Mouse (Mus musculus) midbrain, embryonic 16.5 days (tissue): ENCODE measurements around the gene Srsf2. TPM values are rescaled to one million over a fixed set of nuclear protein-coding genes. Genes with fewer than 3 reads are reported as not detected.
A peak's percentile ranks its signal among the peaks of the same experiment; 100 is the strongest.

Experiments
- ATAC-seq: fragments of 200-750 bp; cut with Nextera tagmentation; 2 replicates; pipeline ENCODE4 v1.8.0; 2017; ENCODE audit warnings: moderate TSS enrichment
- H3K27ac ChIP-seq: fragments of 300-500 bp; sonication (generic); 2 replicates; pipeline ENCODE4 v1.5.1; 2014; ENCODE audit warnings: mild to moderate bottlenecking, low read length, mixed read lengths
- H3K27me3 ChIP-seq: fragments of 300-500 bp; sonication (generic); 2 replicates; pipeline ENCODE4 v1.6.1; 2014; ENCODE audit warnings: low read depth, low read length, mixed read lengths; ENCODE audit not compliant: control insufficient read depth, insufficient read depth
- H3K36me3 ChIP-seq: fragments of 300-500 bp; sonication (generic); 2 replicates; pipeline ENCODE4 v1.6.1; 2014; ENCODE audit warnings: mild to moderate bottlenecking, low read length, moderate library complexity, mixed read lengths; ENCODE audit not compliant: control insufficient read depth, insufficient read depth
- H3K4me1 ChIP-seq: fragments of 300-500 bp; sonication (generic); 2 replicates; pipeline ENCODE4 v1.6.1; 2014; ENCODE audit warnings: mild to moderate bottlenecking, low read length, mixed read lengths; ENCODE audit not compliant: control insufficient read depth, insufficient read depth
- H3K4me2 ChIP-seq: fragments of 300-500 bp; sonication (generic); 2 replicates; pipeline ENCODE4 v1.6.1; 2014; ENCODE audit warnings: mild to moderate bottlenecking, low read length, mixed read lengths
- H3K4me3 ChIP-seq: fragments of 300-500 bp; sonication (generic); 2 replicates; pipeline ENCODE4 v1.5.1; 2014; ENCODE audit warnings: low read depth, mild to moderate bottlenecking, low read length, moderate library complexity, mixed read lengths
- H3K9ac ChIP-seq: fragments of 300-500 bp; sonication (generic); 2 replicates; pipeline ENCODE4 v1.6.1; 2014; ENCODE audit warnings: low read depth, low read length, mixed read lengths
- H3K9me3 ChIP-seq: fragments of 300-500 bp; sonication (generic); replicated peaks from 2 replicates; pipeline ENCODE4 v1.6.1; 2014; ENCODE audit warnings: mild to moderate bottlenecking, low read length, mixed read lengths; ENCODE audit not compliant: control insufficient read depth, poor library complexity, severe bottlenecking
- WGBS: fragments of 180-500 bp; shearing (Covaris S2); extraction: QIAGEN DNeasy Blood & Tissue Kit; methylation state at CpG from one replicate; pipeline ENCODE4 v1.1.7; 2014; 5-methylcytosine and 5-hydroxymethylcytosine counted together
- polyA plus RNA-seq: library from polyadenylated mRNA; unstranded; fragments of >200 nt; fragmentation: Nextera tagmentation; extraction: Ambion mirVana; gene quantifications from 2 replicates; pipeline ENCODE4 v1.2.1, GENCODE M21; 2015

Srsf2 gene
- polyA plus RNA-seq, 1 experiment from 2014 or later = 549 TPM

DNA sequence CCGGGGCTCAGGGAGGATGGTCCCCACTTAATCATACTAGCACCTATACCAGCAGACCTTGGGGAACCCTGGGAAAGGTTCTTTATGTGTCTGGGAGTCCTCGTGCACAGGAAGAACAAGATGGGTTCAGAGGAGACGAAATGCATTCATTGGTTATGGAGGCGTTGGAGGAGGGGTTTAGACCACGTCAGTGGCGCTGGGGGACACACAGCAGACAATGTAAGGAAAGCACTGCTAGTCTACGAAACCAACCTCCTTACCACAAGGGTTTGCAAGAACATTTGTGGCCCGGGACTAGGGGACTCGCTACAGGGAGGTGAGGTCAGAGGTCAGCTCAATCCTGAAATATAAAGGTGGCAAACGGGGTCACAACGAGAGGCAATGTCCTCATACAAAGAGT lies 42.4 kb downstream of the Srsf2 start:
- H3K27me3 ChIP-seq = no peaks in the 10 kb centered on the region
- WGBS = 31% methylated on average over 11 of the region's 11 CpGs
- peaks cover 55% of the 10 kb centered on the region for H3K4me1 ChIP-seq
- H3K9me3 ChIP-seq = no peaks in the 10 kb centered on the region
- H3K4me3 ChIP-seq = peak overlapping the region; percentile 28; the same call in 1 of the 2 replicates
- no peaks in the 10 kb centered on the region for H3K36me3 ChIP-seq
- peak overlapping the region; percentile 96 for H3K27ac ChIP-seq
- peak overlapping the region; percentile 67 for H3K9ac ChIP-seq
- peak; percentile 40 for ATAC-seq
- H3K4me2 ChIP-seq = peak overlapping the region; percentile 62

DNA sequence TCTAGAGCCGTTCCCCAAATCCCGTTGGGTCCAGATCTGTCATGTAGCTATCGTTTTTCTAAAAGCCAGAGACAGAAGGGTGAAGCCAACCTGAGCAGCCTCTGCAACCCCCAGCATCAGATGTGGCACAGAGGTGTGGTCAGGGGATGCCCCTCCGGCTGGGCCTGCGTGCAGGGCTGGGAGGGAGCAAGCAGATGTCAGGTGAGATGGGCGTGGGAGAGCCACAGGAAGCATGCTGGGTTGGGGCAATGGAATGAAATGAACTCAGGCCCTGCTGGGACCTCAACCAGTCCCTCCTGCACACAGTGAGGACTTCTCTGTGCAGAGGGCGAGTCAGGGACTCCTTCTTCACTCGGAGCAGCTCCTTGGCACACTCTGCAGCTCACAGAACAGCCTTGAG lies 43.4 kb downstream of the Srsf2 start:
- peaks cover 45% of the 10 kb centered on the region for H3K4me1 ChIP-seq

DNA sequence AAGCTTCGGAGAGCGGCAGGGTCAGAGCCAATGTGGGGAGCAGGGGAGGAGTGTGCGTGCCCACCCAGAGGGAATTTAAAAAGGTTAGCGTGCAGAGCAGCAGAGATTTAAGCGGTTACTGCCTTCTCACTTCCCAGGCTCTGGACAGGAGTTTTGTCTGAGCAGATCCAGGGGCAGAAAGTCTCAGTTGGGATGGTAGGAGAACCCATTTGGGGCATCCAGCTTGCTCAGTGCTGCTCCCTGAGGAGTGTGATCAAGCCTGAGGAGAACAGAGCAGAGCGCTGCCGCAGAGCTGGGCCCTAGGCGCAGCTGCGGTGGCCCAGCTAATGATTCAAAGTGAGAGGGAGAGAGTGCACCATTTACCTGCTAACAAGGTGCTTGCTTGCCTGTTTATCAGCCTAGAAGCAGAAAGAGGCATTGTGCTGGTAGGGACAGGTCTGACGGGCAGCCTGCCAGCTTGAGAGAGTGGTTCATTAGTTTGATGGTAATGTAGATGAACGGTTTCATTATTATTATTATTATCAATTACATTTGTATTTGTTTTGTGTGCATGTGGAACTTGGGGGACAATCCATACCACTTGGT lies 44.0 kb downstream of the Srsf2 start:
- Histone ChIP-seq H3K4me1 (peaks cover 39% of the 10 kb centered on the region), H3K4me3 (no peak overlapping the region), H3K36me3 (no peaks in the 10 kb centered on the region), H3K27me3 (no peaks in the 10 kb centered on the region), H3K4me2 (no peak overlapping the region), H3K9ac (no peak overlapping the region), H3K27ac (no peak overlapping the region), H3K9me3 (no peaks in the 10 kb centered on the region)
- 78% methylated on average over 11 of the region's 11 CpGs for WGBS
- no peak for ATAC-seq

More for the DNA sequence above, 43.4 kb downstream of the Srsf2 start:
- H3K9me3 ChIP-seq = no peaks in the 10 kb centered on the region
- H3K27ac ChIP-seq = peak overlapping the region; percentile 79; the same call in 1 of the 2 replicates
- 85% methylated on average over 8 of the region's 8 CpGs for WGBS
- no peaks in the 10 kb centered on the region for H3K27me3 ChIP-seq
- no peaks in the 10 kb centered on the region for H3K36me3 ChIP-seq
- no peak overlapping the region for H3K4me3 ChIP-seq
- peak overlapping the region; percentile 49; the same call in 1 of the 2 replicates for H3K9ac ChIP-seq
- H3K4me2 ChIP-seq = no peak overlapping the region
- ATAC-seq = no peak

DNA sequence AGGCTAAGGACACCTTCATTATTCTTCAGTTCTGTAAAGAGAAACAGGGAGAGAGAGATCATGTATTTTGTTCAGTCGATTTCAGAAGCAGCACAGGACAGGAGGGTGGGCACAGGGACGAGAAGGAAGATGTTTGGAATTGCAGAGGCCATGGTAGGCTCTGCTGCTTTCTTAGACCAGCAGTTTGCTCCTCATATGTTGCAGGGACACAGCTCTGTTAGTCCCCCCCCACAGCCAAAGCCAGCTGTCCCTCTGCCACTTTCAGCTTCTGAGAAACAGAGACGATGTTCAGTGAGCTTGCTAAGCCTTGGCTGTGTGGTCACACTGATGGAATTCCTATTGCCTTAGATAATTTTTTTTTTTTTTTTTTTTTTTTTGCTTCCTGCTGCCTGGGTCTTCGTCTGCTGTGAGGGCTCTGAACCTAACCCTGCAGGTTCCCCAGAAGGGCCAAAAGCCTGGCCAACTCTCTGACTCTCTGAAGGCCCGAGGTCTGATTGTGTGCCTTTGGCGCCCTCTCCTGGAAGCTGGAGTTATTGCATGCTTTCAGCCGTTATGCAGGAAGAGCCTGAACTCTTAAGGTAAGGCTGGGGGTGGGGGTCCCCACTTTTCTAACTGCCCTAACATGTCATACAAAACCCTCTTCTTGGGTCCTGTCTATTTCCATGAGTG lies 44.8 kb downstream of the Srsf2 start:
- Histone ChIP-seq H3K9me3 (no peaks in the 10 kb centered on the region), H3K4me2 (no peak overlapping the region), H3K36me3 (no peaks in the 10 kb centered on the region), H3K27ac (no peak overlapping the region; the same call in 1 of the 2 replicates), H3K27me3 (no peaks in the 10 kb centered on the region), H3K4me3 (no peak overlapping the region), H3K9ac (no peak overlapping the region; the same call in 1 of the 2 replicates), H3K4me1 (peaks cover 31% of the 10 kb centered on the region)
- no peak for ATAC-seq
- 21% methylated on average over 7 of the region's 7 CpGs for WGBS

DNA sequence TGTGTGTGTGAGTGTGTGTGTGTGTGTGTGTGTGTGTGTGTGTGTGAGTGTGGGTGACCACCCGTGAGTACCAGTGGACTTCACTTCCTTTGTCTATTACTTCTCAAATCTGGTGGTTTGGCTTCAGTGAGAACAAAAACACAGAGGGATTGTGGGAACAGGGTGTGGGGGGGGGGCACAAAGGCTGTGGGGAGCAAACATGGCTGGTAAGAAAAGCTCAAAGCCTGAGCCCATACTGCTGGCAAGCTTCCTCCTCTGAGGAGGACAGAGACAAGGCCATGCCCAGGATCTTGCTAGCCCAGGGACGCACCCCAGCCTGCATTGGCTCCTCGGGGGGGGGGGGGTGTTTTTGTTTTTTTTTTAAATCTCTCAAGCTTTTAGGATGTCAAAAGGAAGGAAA lies 45.4 kb downstream of the Srsf2 start:
- Histone ChIP-seq H3K9me3 (no peaks in the 10 kb centered on the region), H3K36me3 (no peaks in the 10 kb centered on the region), H3K9ac (no peak overlapping the region), H3K4me3 (no peak overlapping the region), H3K4me2 (no peak overlapping the region), H3K27ac (no peak overlapping the region; the same call in 1 of the 2 replicates), H3K27me3 (no peaks in the 10 kb centered on the region), H3K4me1 (peaks cover 26% of the 10 kb centered on the region)
- no peak for ATAC-seq
- WGBS = 74% methylated on average over 3 of the region's 3 CpGs

DNA sequence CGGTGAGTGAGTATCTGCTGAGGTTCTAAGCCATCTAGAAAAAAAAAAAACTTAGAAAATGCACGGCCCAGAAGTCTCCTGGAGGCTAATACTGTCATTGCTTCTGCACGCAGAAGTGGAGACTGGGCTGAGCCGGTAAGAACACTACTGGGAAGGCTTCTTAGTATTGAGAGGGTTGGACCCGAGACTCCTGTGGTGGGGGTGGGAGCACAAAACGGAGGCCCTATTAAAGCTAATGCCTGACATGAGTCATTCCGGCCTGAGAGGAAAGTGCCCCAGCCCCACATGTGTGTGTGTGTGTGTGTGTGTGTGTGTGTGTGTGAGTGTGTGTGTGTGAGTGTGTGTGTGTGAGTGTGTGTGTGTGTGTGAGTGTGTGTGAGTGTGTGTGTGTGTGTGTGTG lies 45.8 kb downstream of the Srsf2 start:
- Histone ChIP-seq H3K9ac (no peak overlapping the region), H3K4me3 (no peak overlapping the region), H3K4me1 (peaks cover 22% of the 10 kb centered on the region), H3K27ac (no peak overlapping the region), H3K4me2 (no peak overlapping the region), H3K36me3 (no peaks in the 10 kb centered on the region), H3K9me3 (no peaks in the 10 kb centered on the region), H3K27me3 (no peaks in the 10 kb centered on the region)
- no peak for ATAC-seq
- WGBS = 53% methylated on average over 7 of the region's 7 CpGs

DNA sequence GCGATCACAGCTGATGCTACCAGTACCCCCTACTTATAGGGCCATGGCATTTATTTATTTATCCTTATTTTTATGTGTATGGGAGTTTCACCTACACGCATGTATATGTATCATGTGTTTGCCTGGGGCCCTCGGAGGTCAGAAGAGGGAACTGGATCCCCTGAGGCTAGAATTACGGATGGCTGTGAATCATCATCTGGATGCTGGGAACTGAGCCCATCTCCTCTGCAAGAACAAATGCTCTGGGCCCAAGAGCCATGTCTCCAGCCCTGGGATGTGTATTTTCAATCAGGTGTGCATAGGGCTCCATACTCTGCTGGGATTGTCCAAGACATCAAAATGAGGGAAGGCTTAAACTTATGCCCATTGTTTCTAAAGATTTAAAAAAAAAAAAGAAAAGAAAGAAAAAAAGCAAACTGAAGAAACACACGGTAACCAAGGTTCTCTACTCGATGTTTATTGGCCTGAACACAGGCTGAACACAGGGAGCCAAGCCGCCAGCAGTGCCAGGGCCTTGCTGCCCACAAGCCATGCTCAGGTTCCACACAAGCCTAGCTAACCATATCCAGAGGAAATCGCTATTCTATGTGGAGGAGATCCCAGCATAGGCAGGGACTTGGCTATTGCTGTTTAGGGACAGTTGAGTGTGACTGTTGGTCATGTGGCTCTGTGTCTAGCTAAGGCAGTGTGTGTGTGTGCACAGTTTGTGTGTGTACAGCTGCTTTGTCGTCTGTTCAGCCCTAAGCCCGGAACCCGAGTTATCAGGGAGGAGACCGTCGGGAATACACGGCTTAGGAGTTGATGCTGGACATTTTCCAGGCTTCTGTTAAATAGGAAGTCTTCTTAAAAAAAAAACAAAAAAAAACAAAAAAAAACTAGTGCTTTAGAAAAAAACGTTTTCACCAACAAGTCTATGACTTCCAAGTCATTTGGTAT lies 46.5 kb downstream of the Srsf2 start:
- H3K36me3 ChIP-seq = no peaks in the 10 kb centered on the region
- H3K9me3 ChIP-seq = no peaks in the 10 kb centered on the region
- H3K27me3 ChIP-seq = no peaks in the 10 kb centered on the region
- peaks cover 17% of the 10 kb centered on the region for H3K4me1 ChIP-seq
- WGBS = 72% methylated on average over 15 of the region's 15 CpGs
- no peak for ATAC-seq
- no peak overlapping the region for H3K4me2 ChIP-seq
- no peak overlapping the region for H3K4me3 ChIP-seq
- H3K27ac ChIP-seq = no peak overlapping the region
- H3K9ac ChIP-seq = no peak overlapping the region

DNA sequence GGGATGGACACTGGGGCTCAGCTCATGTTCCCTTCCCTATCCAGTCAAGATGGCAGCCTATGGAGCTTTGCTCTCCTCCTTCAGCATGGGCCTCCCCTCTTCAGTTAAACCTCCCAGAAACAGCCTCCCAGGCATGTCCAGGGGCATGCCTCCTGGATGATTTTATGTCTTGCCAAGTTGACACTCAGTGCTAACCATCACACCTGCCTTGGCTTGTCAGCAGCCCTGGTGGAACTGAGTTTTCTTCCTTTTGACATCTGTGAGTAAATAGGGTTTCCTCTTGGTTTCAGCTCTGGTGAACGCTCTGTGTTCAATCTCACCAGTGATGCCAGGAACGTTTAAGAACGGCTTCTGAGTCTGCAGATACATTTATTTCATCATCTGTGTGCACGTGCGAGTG lies 50.2 kb downstream of the Srsf2 start:
- no peak overlapping the region for H3K9ac ChIP-seq
- H3K36me3 ChIP-seq = no peaks in the 10 kb centered on the region
- no peak overlapping the region for H3K27ac ChIP-seq
- WGBS = 90% methylated on average over 5 of the region's 5 CpGs
- peaks cover 4% of the 10 kb centered on the region; the same call in 1 of the 2 replicates for H3K4me1 ChIP-seq
- H3K4me2 ChIP-seq = no peak overlapping the region
- no peak for ATAC-seq
- H3K27me3 ChIP-seq = no peaks in the 10 kb centered on the region
- H3K9me3 ChIP-seq = no peaks in the 10 kb centered on the region
- no peak overlapping the region for H3K4me3 ChIP-seq
